Mouse (Mus musculus) adrenal gland, adult 8-10 months (tissue): ENCODE measurements around the gene Pef1. TPM values are rescaled to one million over a fixed set of nuclear protein-coding genes. Genes with fewer than 3 reads are reported as not detected.

Source experiments
- DNase-seq: peaks from one replicate; pipeline ENCODE4 v3.0.0; 2022
- total RNA-seq, 4 experiments: library from RNA; stranded (reverse); gene quantifications; 2 replicates each; pipeline ENCODE4 v1.2.4; 2022

The Pef1 gene
- total RNA-seq, 4 experiments from 2014 or later, result 81.1 to 93.8 (median 85.9) TPM

- DNase-seq, result no peak
Measured at GRCm38 (mm10) chr4:130176156-130176720, 73.9 kb downstream of the Pef1 start.

GRCm38 (mm10) chr4:130177087-130177486, 74.7 kb downstream of the Pef1 start:
- DNase-seq, result no peak

GRCm38 (mm10) chr4:130177536-130177935, 75.2 kb downstream of the Pef1 start:
- DNase-seq, result no peak

Other genes starting within 250 kb of the Pef1 start
- gene Spocd1, start 173.3 kb upstream of the Pef1 start, total RNA-seq, result 1 to 10 TPM; 1.2 to 2.7 (median 2.1) TPM
- 10 to 100 TPM; 26.8 to 55.8 (median 42.2) TPM for gene Adgrb2, start 117.7 kb upstream of the Pef1 start, total RNA-seq
- gene Col16a1, start 54.7 kb upstream of the Pef1 start, total RNA-seq, result 10 to 100 TPM in 3 of 4 experiments, 1 to 10 TPM in 1; 10.0 to 31.9 (median 19.9) TPM
- gene Hcrtr1, start 36.8 kb downstream of the Pef1 start, total RNA-seq, result 1 to 10 TPM in 2 of 4 experiments, under 1 TPM in 2; 0.49 to 1.9 (median 1.3) TPM
- 100 to 1,000 TPM in 2 of 4 experiments, 10 to 100 TPM in 2; 80.9 to 133 (median 107) TPM for gene Tinagl1, start 72.6 kb downstream of the Pef1 start, total RNA-seq
- not detected for gene Gm853, start 119.8 kb downstream of the Pef1 start, total RNA-seq
- 1 to 10 TPM; 1.2 to 3.2 (median 1.4) TPM for gene Serinc2, start 176.6 kb downstream of the Pef1 start, total RNA-seq
- 10 to 100 TPM in 3 of 4 experiments, 1 to 10 TPM in 1; 10.0 to 66.6 (median 44.7) TPM for gene Fabp3, start 206.0 kb downstream of the Pef1 start, total RNA-seq
- under 1 TPM in 1 of 4 experiments, not detected in 3; 0.86 TPM for gene Gm10570, start 206.1 kb downstream of the Pef1 start, total RNA-seq